ENCODE assay signal across 8 mouse cellular contexts in the genomic region with DNA sequence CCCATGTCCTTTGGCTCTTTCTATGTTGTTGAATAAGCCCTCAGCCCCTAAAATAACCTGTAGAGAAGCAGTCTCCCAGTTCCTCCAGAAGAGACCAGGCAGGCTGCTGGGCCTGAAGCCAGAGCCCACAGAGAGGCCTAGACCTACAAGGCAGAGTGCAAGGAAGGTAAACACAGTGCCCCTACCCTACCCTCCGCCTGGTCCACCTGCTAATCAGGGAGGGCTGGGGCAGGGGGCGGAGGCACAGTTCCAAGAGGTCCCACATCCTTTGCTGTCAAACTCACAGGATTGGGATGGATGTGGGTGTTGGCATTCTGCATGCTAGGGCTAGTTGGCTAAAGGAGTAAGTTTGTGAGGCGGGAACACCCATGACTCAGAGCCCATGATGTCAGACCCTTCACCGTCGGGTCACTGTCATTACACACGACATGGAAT. TPM values are rescaled to one million over a fixed set of nuclear protein-coding genes. Genes with fewer than 3 reads are reported as not detected.
DNase-seq lines count a peak whose midpoint lies in the region; ATAC-seq and TF ChIP-seq lines count a peak whose summit lies in the region.

No protein-coding gene starts in this region.

- H3K27ac ChIP-seq in forebrain, embryonic 10.5 days = no peak overlapping the region
- no peak overlapping the region for H3K27ac ChIP-seq in forebrain, embryonic 11.5 days (ENCODE audit: low read depth, low read length)
- H3K27ac ChIP-seq in heart, embryonic 13.5 days (replicated peaks) = no peak overlapping the region
- peak overlapping the region; percentile 87 for H3K27ac ChIP-seq in liver, embryonic 16.5 days (ENCODE audit: low read length)
- no peak overlapping the region for H3K27ac ChIP-seq in cerebellum, adult 2 months (ENCODE audit: insufficient read depth, low read length)

- ATAC-seq in forebrain, embryonic 11.5 days (replicated peaks; ENCODE audit: low FRiP score) = no peak
- no peak for ATAC-seq in heart, embryonic 13.5 days (ENCODE audit: extremely low read depth, insufficient number of reproducible peaks, low FRiP score, low TSS enrichment)
- no peak for ATAC-seq in liver, embryonic 16.5 days (ENCODE audit: low read depth)

- no peak overlapping the region for H3K4me2 ChIP-seq in forebrain, embryonic 11.5 days (ENCODE audit: low read depth, low read length, severe bottlenecking)
- peak overlapping the region; percentile 98 for H3K4me2 ChIP-seq in heart, embryonic 13.5 days
- peak overlapping the region; percentile 67 for H3K4me2 ChIP-seq in liver, embryonic 16.5 days (ENCODE audit: low read depth, low read length)

- H3K9me3 ChIP-seq in forebrain, embryonic 10.5 days = no peaks in the 10 kb centered on the region
- H3K9me3 ChIP-seq in forebrain, embryonic 11.5 days (ENCODE audit: control insufficient read depth, low read length) = no peaks in the 10 kb centered on the region
- no peaks in the 10 kb centered on the region for H3K9me3 ChIP-seq in heart, embryonic 13.5 days
- H3K9me3 ChIP-seq in liver, embryonic 16.5 days (replicated peaks; ENCODE audit: control insufficient read depth, low read length) = no peaks in the 10 kb centered on the region

- 33% methylated on average over 6 of the region's 6 CpGs for WGBS in forebrain, embryonic 10.5 days
- 30% methylated on average over 6 of the region's 6 CpGs for WGBS in forebrain, embryonic 11.5 days
- WGBS in heart, embryonic 13.5 days = 31% methylated on average over 6 of the region's 6 CpGs
- WGBS in liver, embryonic 16.5 days (ENCODE audit: insufficient replicate concordance) = 32% methylated on average over 6 of the region's 6 CpGs
- WGBS in cerebellum, adult 2 months = 55% methylated on average over 6 of the region's 6 CpGs

- peaks cover 68% of the 10 kb centered on the region for H3K27me3 ChIP-seq in forebrain, embryonic 10.5 days (ENCODE audit: poor library complexity, severe bottlenecking)
- H3K27me3 ChIP-seq in forebrain, embryonic 11.5 days (ENCODE audit: control insufficient read depth, insufficient read depth, low read length) = peaks cover 22% of the 10 kb centered on the region
- H3K27me3 ChIP-seq in heart, embryonic 13.5 days (replicated peaks) = peaks cover 71% of the 10 kb centered on the region
- H3K27me3 ChIP-seq in liver, embryonic 16.5 days (ENCODE audit: control insufficient read depth, insufficient read depth, low read depth, low read length) = peaks cover 28% of the 10 kb centered on the region
- H3K27me3 ChIP-seq in cerebellum, adult 2 months (ENCODE audit: control insufficient read depth, insufficient read depth, low read length) = no peaks in the 10 kb centered on the region

- H3K9ac ChIP-seq in forebrain, embryonic 11.5 days (ENCODE audit: low read length) = no peak overlapping the region
- no peak overlapping the region for H3K9ac ChIP-seq in heart, embryonic 13.5 days
- H3K9ac ChIP-seq in liver, embryonic 16.5 days (ENCODE audit: low read depth, low read length) = peak overlapping the region; percentile 26; the same call in 1 of the 2 replicates

- no peaks in the 10 kb centered on the region for H3K36me3 ChIP-seq in forebrain, embryonic 10.5 days (replicated peaks)
- H3K36me3 ChIP-seq in forebrain, embryonic 11.5 days (ENCODE audit: control insufficient read depth, insufficient read depth, low read length) = no peaks in the 10 kb centered on the region
- H3K36me3 ChIP-seq in heart, embryonic 13.5 days = no peaks in the 10 kb centered on the region
- H3K36me3 ChIP-seq in liver, embryonic 16.5 days (ENCODE audit: control insufficient read depth, insufficient read depth) = no peaks in the 10 kb centered on the region

- TF ChIP-seq CTCF in cerebellum, adult 2 months (IDR thresholded peaks at IDR 0.05; ENCODE audit: borderline replicate concordance, insufficient read depth, low read depth, low read length) = no peak

- TF ChIP-seq POLR2A in cerebellum, adult 2 months (IDR thresholded peaks at IDR 0.05; ENCODE audit: borderline replicate concordance, insufficient read depth, low read length) = no peak

- peak; percentile 17 for DNase-seq in forebrain, embryonic 10.5 days (ENCODE audit: extremely low spot score, low spot score)
- DNase-seq in forebrain, embryonic 11.5 days (ENCODE audit: low spot score) = no peak
- peak; percentile 82 for DNase-seq in 416B (ENCODE audit: low read depth)
- no peak for DNase-seq in cerebellum, adult 2 months
- no peak for DNase-seq in thymus, postnatal 4 days
- no peak for DNase-seq in adrenal gland, adult 8-10 months

- peaks cover 21% of the 10 kb centered on the region for H3K4me1 ChIP-seq in forebrain, embryonic 10.5 days
- H3K4me1 ChIP-seq in forebrain, embryonic 11.5 days (replicated peaks; ENCODE audit: control insufficient read depth, insufficient read depth, low read length) = peaks cover 2% of the 10 kb centered on the region; the same call in 1 of the 2 replicates
- peaks cover 14% of the 10 kb centered on the region for H3K4me1 ChIP-seq in heart, embryonic 13.5 days
- H3K4me1 ChIP-seq in liver, embryonic 16.5 days (ENCODE audit: control insufficient read depth, low read depth, low read length) = peaks cover 9% of the 10 kb centered on the region
- 0 out of 2 replicates have a peak, but pooled peaks cover 2% of the 10 kb centered on the region for H3K4me1 ChIP-seq in cerebellum, adult 2 months (ENCODE audit: control insufficient read depth, insufficient read depth, low read length)

- peak overlapping the region; percentile 62 for H3K4me3 ChIP-seq in forebrain, embryonic 10.5 days
- no peak overlapping the region for H3K4me3 ChIP-seq in forebrain, embryonic 11.5 days (ENCODE audit: low read depth, low read length)
- H3K4me3 ChIP-seq in heart, embryonic 13.5 days = peak overlapping the region; percentile 61
- H3K4me3 ChIP-seq in liver, embryonic 16.5 days (ENCODE audit: low read depth, low read length) = peak overlapping the region; percentile 65
- no peak overlapping the region for H3K4me3 ChIP-seq in cerebellum, adult 2 months (replicated peaks; ENCODE audit: insufficient read depth, low read depth, low read length)

RNA-seq across cellular contexts. Expression of a gene that starts 0.9 kb away (rescaled TPM):
- polyA plus RNA-seq in forebrain, embryonic 10.5 days (2016; fragmentation: Nextera tagmentation; extraction: Ambion mirVana) = 0.35 and 0.50 TPM in 2 replicates
- 0.15 and 0.27 TPM in 2 replicates for polyA plus RNA-seq in forebrain, embryonic 11.5 days (2014; fragmentation: Nextera tagmentation; extraction: Ambion mirVana)
- polyA plus RNA-seq in heart, embryonic 13.5 days (2015; fragmentation: Nextera tagmentation; extraction: Ambion mirVana) = 0.74 and 0.75 TPM in 2 replicates
- polyA plus RNA-seq in liver, embryonic 16.5 days (2015; fragmentation: Nextera tagmentation; extraction: Ambion mirVana) = 5.9 and 7.1 TPM in 2 replicates
- 1.1 and 1.3 TPM in 2 replicates for polyA plus RNA-seq in cerebellum, adult 2 months (2012; rRNA removed)
- 10 to 100 TPM in 2 of 4 experiments, 1 to 10 TPM in 2; 6.7 to 13.4 (median 10.1) TPM for total RNA-seq in adrenal gland, adult 8-10 months (2022)

RNA-seq across cellular contexts. Expression of a gene that starts 51.2 kb away (rescaled TPM):
- polyA plus RNA-seq in forebrain, embryonic 10.5 days (2016; fragmentation: Nextera tagmentation; extraction: Ambion mirVana) = 11.2 and 14.4 TPM in 2 replicates
- polyA plus RNA-seq in forebrain, embryonic 11.5 days (2014; fragmentation: Nextera tagmentation; extraction: Ambion mirVana) = 14.9 and 15.4 TPM in 2 replicates
- 9.9 and 10.3 TPM in 2 replicates for polyA plus RNA-seq in heart, embryonic 13.5 days (2015; fragmentation: Nextera tagmentation; extraction: Ambion mirVana)
- 1.9 and 2.0 TPM in 2 replicates for polyA plus RNA-seq in liver, embryonic 16.5 days (2015; fragmentation: Nextera tagmentation; extraction: Ambion mirVana)
- 91.9 and 97.8 TPM in 2 replicates for polyA plus RNA-seq in cerebellum, adult 2 months (2012; rRNA removed)
- 10 to 100 TPM; 31.6 to 63.7 (median 46.1) TPM for total RNA-seq in adrenal gland, adult 8-10 months (2022)

Comparison
In these comparisons a context has a peak if more than half of its experiments do, and no peak if none do; other contexts are left out.
1. DNase-seq: peak in forebrain, embryonic 10.5 days (single experiment) and 416B (single experiment); none in forebrain, embryonic 11.5 days (single experiment), cerebellum, adult 2 months (0 of 2), thymus, postnatal 4 days (single experiment) and adrenal gland, adult 8-10 months (single experiment).
2. H3K4me3 ChIP-seq: peak in forebrain, embryonic 10.5 days (single experiment), heart, embryonic 13.5 days (single experiment) and liver, embryonic 16.5 days (single experiment); none in forebrain, embryonic 11.5 days (single experiment) and cerebellum, adult 2 months (single experiment).